In genomic region chr8:13199385-13200061, GRCm38 (mm10) we compare ENCODE assay signal across 9 mouse cellular contexts. TPM values are rescaled to one million over a fixed set of nuclear protein-coding genes. Genes with fewer than 3 reads are reported as not detected.
DNase-seq lines count a peak whose midpoint lies in the region; ATAC-seq and TF ChIP-seq lines count a peak whose summit lies in the region.
"Had no signal": no experiment of that assay in that cellular context is flagged by ENCODE, and none has a peak within 500 bp of the region (broad histone marks: within the 10 kb centered on the region; RNA-seq: fewer than 3 reads in every experiment).

No protein-coding gene starts in this region.

- no peak for DNase-seq in lung, postnatal 0 days (ENCODE audit: low spot score)
- no peak for DNase-seq in lung, adult 18-20 months
- DNase-seq in cerebellum, postnatal 4 days (ENCODE audit: low spot score in 2 of 2), result no peak
- DNase-seq in testis, postnatal 14 days (ENCODE audit: low spot score), result no peak
- no peak for DNase-seq in frontal cortex, postnatal 10 days (ENCODE audit: low spot score in 2 of 2)
- DNase-seq: adrenal gland, postnatal 25 days had no signal

- no peak for TF ChIP-seq EP300 in lung, postnatal 0 days (IDR thresholded peaks at IDR 0.05)

- WGBS in lung, postnatal 0 days, result 31% methylated on average over 14 of the region's 14 CpGs
- WGBS in forebrain, embryonic 16.5 days, result 25% methylated on average over 14 of the region's 14 CpGs
- WGBS in limb, embryonic 13.5 days, result 24% methylated on average over 14 of the region's 14 CpGs
- 23% methylated on average over 14 of the region's 14 CpGs for WGBS in stomach, embryonic 16.5 days

- no peak overlapping the region for H3K27ac ChIP-seq in lung, postnatal 0 days (ENCODE audit: low read length)
- no peak overlapping the region for H3K27ac ChIP-seq in forebrain, embryonic 16.5 days (ENCODE audit: low read length)
- H3K27ac ChIP-seq in limb, embryonic 13.5 days, result no peak overlapping the region
- peak overlapping the region; percentile 42 for H3K27ac ChIP-seq in stomach, embryonic 16.5 days (ENCODE audit: low read length)

- H3K36me3 ChIP-seq in lung, postnatal 0 days (ENCODE audit: insufficient read depth, low read length), result no peaks in the 10 kb centered on the region
- H3K36me3 ChIP-seq in forebrain, embryonic 16.5 days (ENCODE audit: control insufficient read depth, insufficient read depth), result no peaks in the 10 kb centered on the region
- H3K36me3 ChIP-seq in limb, embryonic 13.5 days, result no peaks in the 10 kb centered on the region
- no peaks in the 10 kb centered on the region for H3K36me3 ChIP-seq in stomach, embryonic 16.5 days (ENCODE audit: control insufficient read depth, insufficient read depth, low read length)

- 0 out of 2 replicates have a peak overlapping the region, but pooled peaks have one; percentile 43 for H3K9ac ChIP-seq in lung, postnatal 0 days (replicated peaks; ENCODE audit: low read depth)
- H3K9ac ChIP-seq in forebrain, embryonic 16.5 days (replicated peaks; ENCODE audit: low read depth, low read length), result peak overlapping the region; percentile 83
- H3K9ac ChIP-seq in limb, embryonic 13.5 days, result peak overlapping the region; percentile 79; the same call in 1 of the 2 replicates
- peak overlapping the region; percentile 73 for H3K9ac ChIP-seq in stomach, embryonic 16.5 days (ENCODE audit: low read length)

- no peaks in the 10 kb centered on the region for H3K9me3 ChIP-seq in lung, postnatal 0 days (ENCODE audit: low read length)
- H3K9me3 ChIP-seq in forebrain, embryonic 16.5 days (ENCODE audit: control insufficient read depth, low read length), result no peaks in the 10 kb centered on the region
- no peaks in the 10 kb centered on the region for H3K9me3 ChIP-seq in limb, embryonic 13.5 days
- H3K9me3 ChIP-seq in stomach, embryonic 16.5 days (replicated peaks; ENCODE audit: control insufficient read depth, low read length), result no peaks in the 10 kb centered on the region

- H3K4me2 ChIP-seq in lung, postnatal 0 days (replicated peaks; ENCODE audit: low read depth, low read length), result peak overlapping the region; percentile 95
- H3K4me2 ChIP-seq in forebrain, embryonic 16.5 days (ENCODE audit: low read length), result peak overlapping the region; percentile 81
- H3K4me2 ChIP-seq in limb, embryonic 13.5 days (replicated peaks), result peak overlapping the region; percentile 86
- H3K4me2 ChIP-seq in stomach, embryonic 16.5 days (ENCODE audit: low read depth, low read length), result peak overlapping the region; percentile 92

- TF ChIP-seq CTCF in lung, postnatal 0 days (IDR thresholded peaks at IDR 0.05), result no peak

- H3K4me1 ChIP-seq in lung, postnatal 0 days (ENCODE audit: insufficient read depth, low read depth, low read length), result peaks cover 7% of the 10 kb centered on the region; the same call in 1 of the 2 replicates
- H3K4me1 ChIP-seq in forebrain, embryonic 16.5 days (replicated peaks; ENCODE audit: control insufficient read depth, insufficient read depth, low read length), result peaks cover 18% of the 10 kb centered on the region
- H3K4me1 ChIP-seq in limb, embryonic 13.5 days, result peaks cover 18% of the 10 kb centered on the region
- H3K4me1 ChIP-seq in stomach, embryonic 16.5 days (ENCODE audit: control insufficient read depth, insufficient read depth, low read length), result peaks cover 4% of the 10 kb centered on the region; the same call in 1 of the 2 replicates

- peaks cover 16% of the 10 kb centered on the region for H3K27me3 ChIP-seq in lung, postnatal 0 days (replicated peaks; ENCODE audit: insufficient read depth, low read length)
- peaks cover 23% of the 10 kb centered on the region for H3K27me3 ChIP-seq in forebrain, embryonic 16.5 days (replicated peaks; ENCODE audit: control insufficient read depth, insufficient read depth, low read length)
- peaks cover 44% of the 10 kb centered on the region for H3K27me3 ChIP-seq in limb, embryonic 13.5 days
- H3K27me3 ChIP-seq in stomach, embryonic 16.5 days (ENCODE audit: control insufficient read depth, insufficient read depth, low read length), result peaks cover 14% of the 10 kb centered on the region; the same call in 1 of the 2 replicates

- H3K4me3 ChIP-seq in lung, postnatal 0 days (ENCODE audit: low read depth, low read length), result peak overlapping the region; percentile 59
- peak overlapping the region; percentile 88 for H3K4me3 ChIP-seq in forebrain, embryonic 16.5 days (replicated peaks; ENCODE audit: low read length)
- H3K4me3 ChIP-seq in limb, embryonic 13.5 days, result peak overlapping the region; percentile 83
- H3K4me3 ChIP-seq in stomach, embryonic 16.5 days (replicated peaks; ENCODE audit: low read length), result peak overlapping the region; percentile 71

- no peak for ATAC-seq in lung, postnatal 0 days
- no peak for ATAC-seq in forebrain, embryonic 16.5 days
- ATAC-seq in limb, embryonic 13.5 days (ENCODE audit: low FRiP score, low read depth), result no peak
- ATAC-seq in stomach, embryonic 16.5 days (ENCODE audit: insufficient read depth, low FRiP score), result no peak

RNA-seq across cellular contexts. Expression of gene Grtp1, which starts 0.9 kb away (rescaled TPM):
- 2.0 and 2.5 TPM in 2 replicates for polyA plus RNA-seq in lung, postnatal 0 days (2015; fragmentation: Nextera tagmentation; extraction: Ambion mirVana)
- polyA plus RNA-seq in forebrain, embryonic 16.5 days (2015; fragmentation: Nextera tagmentation; extraction: Ambion mirVana), result 19.7 and 21.1 TPM in 2 replicates
- 16.6 and 16.9 TPM in 2 replicates for polyA plus RNA-seq in limb, embryonic 13.5 days (2015; fragmentation: Nextera tagmentation; extraction: Ambion mirVana)
- polyA plus RNA-seq in stomach, embryonic 16.5 days (2015; fragmentation: Nextera tagmentation; extraction: Ambion mirVana), result 22.6 and 25.5 TPM in 2 replicates

RNA-seq across cellular contexts. Expression of gene Lamp1, which starts 40.6 kb away (rescaled TPM):
- 508 and 522 TPM in 2 replicates for polyA plus RNA-seq in lung, postnatal 0 days (2015; fragmentation: Nextera tagmentation; extraction: Ambion mirVana)
- 241 and 271 TPM in 2 replicates for polyA plus RNA-seq in forebrain, embryonic 16.5 days (2015; fragmentation: Nextera tagmentation; extraction: Ambion mirVana)
- 247 and 255 TPM in 2 replicates for polyA plus RNA-seq in limb, embryonic 13.5 days (2015; fragmentation: Nextera tagmentation; extraction: Ambion mirVana)
- polyA plus RNA-seq in stomach, embryonic 16.5 days (2015; fragmentation: Nextera tagmentation; extraction: Ambion mirVana), result 241 and 263 TPM in 2 replicates

RNA-seq across cellular contexts. Expression of gene Adprhl1, which starts 54.4 kb away (rescaled TPM):
- polyA plus RNA-seq in lung, postnatal 0 days (2015; fragmentation: Nextera tagmentation; extraction: Ambion mirVana), result 0.93 and 1.0 TPM in 2 replicates
- not detected in 2 replicates for polyA plus RNA-seq in forebrain, embryonic 16.5 days (2015; fragmentation: Nextera tagmentation; extraction: Ambion mirVana)
- polyA plus RNA-seq in limb, embryonic 13.5 days (2015; fragmentation: Nextera tagmentation; extraction: Ambion mirVana), result 1.0 and 1.4 TPM in 2 replicates
- polyA plus RNA-seq in stomach, embryonic 16.5 days (2015; fragmentation: Nextera tagmentation; extraction: Ambion mirVana), result 0.69 and 4.2 TPM in 2 replicates
